Mouse (Mus musculus) activated CD4-positive, CD25-positive, alpha-beta regulatory T cell, adult 4 months (primary cell): ENCODE measurements at regions not wholly inside any gene's neighbourhood (a gene's known extent, or its start where the extent isn't known, plus 50 kb on each side); places are given as distances from the start of the nearest gene placed in this dataset.
"Not testable (repeated sequence)": the region's sequence is repeated elsewhere in the genome, so short reads cannot be mapped to it uniquely, and the experiment has no call there.

ENCODE experiments used
- ATAC-seq: one replicate; pipeline ENCODE4 v1.8.0; 2017

DNA sequence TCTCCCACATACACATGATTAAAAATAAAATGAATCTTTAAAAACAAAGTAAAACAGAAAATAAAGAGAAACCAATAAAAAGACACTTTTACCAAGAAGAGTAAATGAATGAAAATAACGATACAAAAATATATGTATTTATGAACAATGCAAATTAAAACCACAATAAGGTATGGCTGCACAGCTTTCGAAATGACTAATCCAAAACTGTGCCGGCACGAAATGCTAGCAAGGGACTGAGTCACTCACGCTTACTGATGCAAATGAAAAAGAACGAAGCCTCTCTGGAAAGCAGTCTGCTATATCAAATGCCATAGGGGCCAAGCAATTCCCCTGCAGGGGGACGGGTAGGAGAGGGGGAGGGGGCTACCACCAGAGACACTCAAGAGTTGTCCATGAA, 704.0 kb downstream of the 4930447A16Rik start:
- peak; percentile 68 for ATAC-seq

DNA sequence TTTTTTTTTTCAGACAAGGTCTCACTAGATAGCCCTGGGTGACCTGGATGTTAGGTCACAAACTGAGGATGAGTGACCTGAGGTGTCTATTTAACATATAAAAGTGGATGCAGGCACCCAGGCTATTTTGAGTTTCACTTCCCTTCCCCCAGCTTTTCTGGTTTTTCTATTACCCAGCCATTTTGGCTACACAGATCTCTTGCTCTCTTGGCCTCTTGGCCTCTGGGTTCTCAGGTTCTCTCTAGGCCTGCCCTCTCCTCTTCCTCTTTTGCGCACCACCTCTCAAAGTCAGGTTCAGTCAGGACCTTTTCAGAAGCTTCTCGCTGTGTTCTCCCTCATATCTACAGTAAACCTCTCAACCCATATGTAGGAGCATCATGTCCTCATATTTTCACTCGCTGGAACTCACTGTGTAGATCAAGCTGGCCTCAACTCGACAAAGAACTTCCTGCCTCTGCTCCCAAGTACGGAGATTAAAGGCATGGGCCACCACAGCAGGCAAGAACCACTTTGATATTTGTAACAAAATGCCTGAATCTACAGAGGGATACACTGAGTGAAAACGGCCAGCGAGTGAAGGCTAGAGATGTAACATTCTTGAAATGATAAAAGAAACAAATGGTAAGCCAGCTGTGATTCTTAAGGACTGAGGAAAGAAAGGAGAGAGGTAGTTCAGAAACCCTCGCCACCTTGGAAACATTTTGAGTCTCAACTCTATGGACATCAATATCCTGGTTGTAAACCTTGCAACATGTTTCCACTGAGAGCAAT, 704.7 kb downstream of the 4930447A16Rik start:
- ATAC-seq: no peak

DNA sequence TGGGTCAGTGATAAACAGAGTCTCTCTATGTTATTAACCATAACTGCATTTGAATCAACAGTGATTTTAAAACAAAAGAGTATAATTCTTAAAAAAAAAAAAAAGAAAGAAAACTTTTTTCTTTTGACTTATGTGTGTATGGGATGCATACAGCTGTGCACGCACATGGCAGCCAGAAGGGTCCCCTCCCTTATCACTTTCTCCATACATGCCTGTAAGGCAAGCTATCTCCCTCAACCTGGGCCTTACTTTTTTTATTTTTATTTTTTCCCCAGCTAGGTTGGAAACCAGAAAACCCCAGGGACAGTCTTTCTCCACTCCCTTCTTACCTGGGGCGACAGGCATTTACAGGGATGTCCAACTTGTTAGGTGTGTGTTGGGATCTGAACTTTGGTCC, 705.3 kb downstream of the 4930447A16Rik start:
- ATAC-seq: no peak

DNA sequence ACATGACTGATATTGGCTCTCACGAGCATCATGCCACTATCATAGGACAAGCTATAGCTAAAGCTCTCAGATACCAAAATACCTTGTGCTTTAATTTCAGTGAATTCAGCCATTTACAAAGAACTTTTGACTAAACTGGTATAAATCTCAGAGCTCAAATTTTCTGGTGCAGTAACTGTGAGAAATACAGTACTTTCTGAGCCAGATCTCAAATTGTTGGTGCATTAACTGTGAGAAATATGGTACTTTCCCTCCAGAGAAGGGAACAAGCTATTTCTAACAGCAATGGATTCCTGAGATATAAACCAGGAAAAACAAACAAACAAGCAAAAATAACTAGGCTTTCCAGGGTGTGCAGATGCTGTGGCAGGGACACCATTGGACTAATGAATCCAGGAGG, 714.3 kb downstream of the 4930447A16Rik start:
- no peak for ATAC-seq

DNA sequence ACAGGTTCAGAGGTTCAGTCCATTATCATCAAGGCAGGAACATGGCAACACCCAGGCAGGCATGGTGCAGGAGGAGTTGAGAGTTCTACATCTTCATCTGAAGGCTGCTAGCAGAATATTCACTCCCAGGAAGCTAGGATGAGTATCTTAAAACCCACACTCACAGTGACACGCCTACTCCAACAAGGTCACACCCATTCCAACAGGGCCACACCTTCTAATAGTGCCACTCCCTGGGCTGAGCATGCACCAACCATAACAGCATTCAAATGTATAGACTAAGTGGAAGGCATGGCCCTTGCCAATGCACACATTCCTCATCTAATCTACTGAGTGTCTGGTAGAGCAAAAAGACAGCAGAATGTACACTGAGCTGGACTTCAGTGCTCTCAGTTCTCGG, 718.1 kb downstream of the 4930447A16Rik start:
- ATAC-seq: no peak

DNA sequence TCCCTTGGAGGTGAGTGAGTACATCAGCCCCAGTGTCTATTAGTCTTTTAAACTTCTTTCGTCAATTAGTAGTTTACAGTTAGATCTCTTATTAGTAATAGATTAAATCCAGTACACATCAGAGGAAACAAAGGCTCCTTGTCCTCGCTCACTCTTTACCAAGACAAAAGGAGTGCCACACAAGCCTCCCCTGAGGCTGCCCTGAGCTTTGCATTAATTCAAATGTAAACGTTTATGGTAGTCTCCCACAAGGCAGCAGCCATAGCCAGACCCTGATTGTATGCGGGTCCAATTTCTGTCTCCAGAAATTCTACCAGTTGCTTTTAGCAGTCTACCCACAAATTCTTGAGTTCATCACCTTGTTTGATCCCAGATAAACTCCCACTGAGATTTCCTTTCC, 726.3 kb downstream of the 4930447A16Rik start:
- no peak for ATAC-seq

DNA sequence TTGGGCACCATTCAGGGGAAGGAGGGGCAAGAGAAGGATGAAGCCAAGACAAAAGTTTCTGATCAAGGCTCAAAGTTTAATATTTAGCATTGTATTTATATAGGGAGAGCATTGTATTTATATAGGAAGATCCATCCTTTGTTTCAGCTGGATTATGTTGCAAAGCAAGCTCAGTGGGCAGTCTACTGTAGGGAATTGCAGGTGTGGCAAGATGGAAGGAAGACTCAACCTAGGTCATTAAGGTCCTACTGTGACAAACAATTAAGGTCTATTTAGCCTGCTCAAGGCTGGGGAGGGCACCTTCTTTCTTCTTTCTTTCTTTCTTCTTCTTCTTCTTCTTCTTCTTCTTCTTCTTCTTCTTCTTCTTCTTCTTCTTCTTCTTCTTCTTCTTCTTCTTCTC, 728.5 kb downstream of the 4930447A16Rik start:
- ATAC-seq: not testable (repeated sequence)

DNA sequence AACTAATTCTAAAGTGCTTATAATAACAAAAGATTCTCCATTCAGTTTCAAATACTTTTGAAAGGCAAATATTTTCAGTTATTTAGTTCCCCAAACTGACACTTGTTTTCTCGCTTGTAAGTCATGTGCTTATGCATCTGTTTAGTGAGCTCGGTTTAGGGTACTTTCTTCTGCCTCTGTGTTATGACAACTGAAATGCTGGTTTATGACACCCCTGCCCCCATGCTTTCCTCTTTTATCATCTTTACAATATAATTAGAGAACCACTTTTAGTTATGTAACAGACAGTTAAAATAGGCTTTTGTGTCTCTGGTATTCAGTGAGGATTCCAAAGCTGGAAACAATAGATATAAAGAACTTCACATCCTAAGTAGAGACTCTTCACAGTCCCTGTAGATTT, 733.8 kb downstream of the 4930447A16Rik start:
- no peak for ATAC-seq

DNA sequence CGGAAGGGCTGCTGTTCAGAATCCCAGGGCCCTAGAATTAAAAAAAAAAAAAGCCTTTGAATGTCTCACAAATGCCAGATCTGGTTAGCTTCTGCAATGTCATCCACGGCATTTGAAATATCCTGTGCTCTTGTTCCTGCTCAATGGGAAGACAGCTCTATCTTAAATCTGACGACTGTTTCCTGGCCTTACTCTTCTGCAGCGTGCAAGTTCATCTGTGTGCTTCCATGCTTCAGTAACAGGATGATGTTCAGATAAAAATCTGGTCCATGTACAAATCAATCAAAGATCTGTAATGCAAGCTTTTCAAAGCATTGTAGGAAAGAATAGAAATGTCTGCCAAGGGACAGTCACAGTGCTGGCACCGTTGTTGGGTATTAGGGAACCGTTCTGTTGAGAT, 738.4 kb downstream of the 4930447A16Rik start:
- ATAC-seq: no peak

DNA sequence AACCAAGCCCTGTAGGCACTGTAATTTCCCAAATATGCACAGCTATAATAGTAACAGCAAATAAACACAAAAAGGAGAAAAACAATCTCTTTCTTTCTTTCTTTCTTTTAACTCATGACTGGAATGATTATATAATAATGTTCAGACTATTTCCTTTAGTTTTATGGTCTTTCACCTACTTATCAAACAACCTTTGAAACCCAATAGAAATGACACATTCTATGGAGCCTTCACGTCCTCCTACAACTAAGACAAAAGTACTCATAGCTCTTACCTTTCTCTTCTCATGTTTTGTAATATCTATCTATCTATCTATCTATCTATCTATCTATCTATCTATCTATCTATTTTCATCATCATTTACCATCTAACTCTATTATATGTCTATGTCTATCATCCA, 739.5 kb downstream of the 4930447A16Rik start:
- ATAC-seq: no peak

DNA sequence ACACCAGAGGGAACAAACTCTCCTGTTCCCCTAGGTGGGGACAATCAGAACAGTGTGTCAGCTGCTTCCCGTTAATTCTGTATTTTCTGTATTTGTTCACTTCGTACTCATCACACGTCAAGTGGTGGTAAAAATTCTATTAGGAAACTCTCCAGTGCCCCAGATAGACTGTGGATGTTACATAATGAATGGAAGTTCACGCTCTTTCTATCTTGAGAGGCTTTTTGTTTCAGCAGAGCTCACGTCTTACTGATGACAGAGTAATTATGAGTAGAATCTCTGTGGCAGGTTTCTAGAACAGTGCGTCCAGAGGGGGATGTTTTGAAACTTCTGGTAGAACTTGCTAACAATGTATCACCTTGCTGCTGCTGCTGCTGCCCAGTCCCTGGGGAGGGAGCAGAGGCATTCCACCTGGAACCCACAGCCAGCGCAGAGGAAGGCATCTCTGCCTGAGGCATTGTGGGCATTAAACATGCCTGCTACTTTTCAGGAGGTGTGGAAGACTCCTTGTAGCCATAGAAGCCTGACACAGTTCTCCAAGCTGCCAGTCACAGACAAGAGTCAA, 740.6 kb downstream of the 4930447A16Rik start:
- no peak for ATAC-seq

DNA sequence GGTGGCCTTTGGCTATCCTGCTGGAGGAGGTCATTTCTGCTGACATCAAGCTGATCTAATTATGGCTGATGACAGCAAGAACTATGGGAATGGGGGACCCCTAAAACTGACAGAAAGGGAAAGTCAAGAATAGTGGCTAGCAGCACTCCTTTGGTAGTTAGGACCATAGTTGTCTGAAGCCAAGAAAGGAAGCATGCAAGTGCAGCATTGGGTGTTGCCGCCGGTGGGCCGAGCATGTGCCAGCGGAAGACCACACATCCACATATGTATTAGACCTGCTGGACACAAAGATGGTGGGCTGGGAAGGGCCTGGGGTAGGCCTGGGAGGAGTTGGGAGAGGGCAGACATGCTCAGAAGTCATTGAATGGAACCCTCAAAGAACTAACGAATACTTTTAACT, 741.1 kb downstream of the 4930447A16Rik start:
- ATAC-seq: no peak

DNA sequence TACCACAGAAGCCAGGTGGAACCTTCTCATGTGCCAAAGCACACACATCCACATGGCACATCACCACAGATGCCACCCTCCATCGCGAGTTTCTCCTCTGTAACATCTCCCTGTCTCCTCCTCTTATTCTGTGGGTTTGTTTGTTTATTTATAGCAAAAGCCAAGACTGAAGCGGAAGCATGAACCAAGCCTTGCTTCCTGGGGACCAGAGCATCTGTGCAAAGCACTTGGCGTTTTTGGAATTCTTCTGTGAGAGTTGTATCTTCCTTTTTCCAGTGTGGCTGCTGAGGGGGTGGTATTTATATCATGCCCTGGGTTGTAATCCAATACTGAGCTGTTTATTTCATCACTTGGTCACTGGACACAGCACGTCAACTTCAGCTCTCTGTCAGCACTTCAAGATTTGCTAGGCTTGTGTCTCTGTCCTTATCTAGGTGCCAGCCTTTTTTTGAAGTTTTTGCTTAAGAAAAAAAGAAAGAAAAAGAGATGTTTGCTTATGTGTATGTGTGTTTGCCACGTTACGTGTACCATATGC, 742.3 kb downstream of the 4930447A16Rik start:
- ATAC-seq: no peak

DNA sequence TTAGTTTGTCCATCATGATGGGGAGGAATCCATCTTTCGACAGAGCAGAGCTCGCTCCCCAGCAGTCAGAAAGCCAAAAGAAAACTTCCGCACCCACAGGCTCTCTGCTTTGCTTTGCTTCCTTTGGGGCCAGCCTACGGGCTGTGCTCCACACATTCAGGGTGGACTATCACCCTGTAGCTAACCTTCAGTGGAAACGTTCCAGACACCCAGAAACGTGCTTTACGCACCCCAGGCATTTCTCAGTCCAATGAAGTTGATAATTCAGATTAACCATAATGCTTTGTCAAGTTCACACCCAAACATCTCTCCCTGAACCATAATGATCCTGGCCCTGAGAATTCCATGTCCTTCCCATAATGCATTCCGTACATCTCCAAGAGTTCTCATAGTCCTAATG, 743.8 kb downstream of the 4930447A16Rik start:
- ATAC-seq: no peak
